Mouse (Mus musculus) adrenal gland, postnatal 0 days (tissue): ENCODE data around the gene Gm3594. TPM values are rescaled to one million over a fixed set of nuclear protein-coding genes. Genes with fewer than 3 reads are reported as not detected.

Experiments
- polyA plus RNA-seq: library from polyadenylated mRNA; unstranded; fragments of >200 nt; fragmentation: Nextera tagmentation; extraction: Ambion mirVana; gene quantifications from 2 replicates; pipeline ENCODE4 v1.2.1, GENCODE M21; 2015

The Gm3594 gene
- polyA plus RNA-seq, result not detected in 2 replicates

DNA sequence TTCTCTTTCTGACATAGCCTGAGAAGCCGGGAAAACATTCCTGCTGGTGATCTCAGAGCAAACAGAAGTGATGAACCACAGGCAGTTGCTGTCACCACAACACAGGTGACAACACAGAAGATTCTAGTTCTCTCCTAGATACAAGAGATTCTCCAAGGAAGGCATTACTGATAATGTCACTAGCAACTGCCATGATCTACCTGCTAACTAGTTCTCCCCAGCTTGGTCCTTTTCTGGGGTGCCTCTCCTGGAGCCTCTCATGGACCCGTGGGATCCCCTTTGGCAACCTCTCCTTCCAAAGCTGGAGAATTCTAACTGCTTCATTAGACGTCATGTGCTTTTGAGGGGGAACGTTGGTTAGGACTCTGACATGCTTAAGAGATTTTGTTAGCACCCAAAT is at the start of gene Gm3594:
Gm3594 (minus strand) TSS at position 101 of the 400 bp plus-strand sequence.

DNA sequence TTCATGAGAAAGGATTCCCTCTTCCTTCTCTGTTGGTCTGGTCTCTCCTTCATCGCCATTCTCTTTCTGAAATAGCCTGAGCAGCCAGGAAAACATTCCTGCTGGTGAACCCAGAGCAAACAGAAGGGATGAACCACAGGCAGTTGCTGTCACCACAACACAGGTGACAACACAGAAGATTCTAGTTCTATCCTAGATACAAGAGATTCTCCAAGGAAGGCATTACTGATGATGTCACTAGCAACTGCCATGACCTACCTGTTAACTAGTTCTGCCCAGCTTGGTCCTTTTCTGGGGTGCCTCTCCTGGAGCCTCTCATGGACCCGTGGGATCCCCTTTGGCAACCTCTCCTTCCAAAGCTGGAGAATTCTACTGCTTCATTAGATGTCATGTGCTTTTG is 32.0 kb downstream of the Gm3594 start, which contains the start of gene Gm3591:
Gm3591 (minus strand) TSS at position 101 of the 400 bp plus-strand sequence.

DNA sequence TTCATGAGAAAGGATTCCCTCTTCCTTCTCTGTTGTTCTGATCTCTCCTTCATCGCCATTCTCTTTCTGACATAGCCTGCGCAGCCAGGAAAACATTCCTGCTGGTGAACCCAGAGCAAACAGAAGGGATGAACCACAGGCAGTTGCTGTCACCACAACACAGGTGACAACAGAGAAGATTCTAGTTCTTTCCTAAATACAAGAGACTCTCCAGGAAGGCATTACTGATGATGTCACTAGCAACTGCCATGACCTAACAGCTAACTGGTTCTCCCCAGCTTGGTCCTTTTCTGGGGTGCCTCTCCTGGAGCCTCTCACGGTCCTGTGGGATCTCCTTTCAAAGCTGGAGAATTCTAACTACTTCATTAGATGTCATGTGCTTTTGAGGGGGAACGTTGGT is 54.2 kb downstream of the Gm3594 start, which contains the start of gene Gm16440:
Gm16440 (minus strand) TSS at position 101 of the 400 bp plus-strand sequence.

Other genes starting within 250 kb of the Gm3594 start
- not detected in 2 replicates for gene Gm21560, start 225.3 kb downstream of the Gm3594 start, polyA plus RNA-seq
- gene Gm3411, start 157.4 kb downstream of the Gm3594 start, polyA plus RNA-seq, result 0.26 and 1.2 TPM in 2 replicates
- gene Gm21103, start 139.8 kb downstream of the Gm3594 start, polyA plus RNA-seq, result not detected in 2 replicates
- gene Gm3618, start 100.9 kb downstream of the Gm3594 start, polyA plus RNA-seq, result not detected in 2 replicates
- gene Gm16440, start 54.3 kb downstream of the Gm3594 start, polyA plus RNA-seq, result not detected in 2 replicates
- gene Gm3591, start 32.1 kb downstream of the Gm3594 start, polyA plus RNA-seq, result 0.37 TPM in 1 of 2 replicates, not detected in the other
- gene Gm8356, start 92.7 kb upstream of the Gm3594 start, polyA plus RNA-seq, result not detected in 2 replicates
- 0.08 and 0.28 TPM in 2 replicates for gene Gm3629, start 146.0 kb upstream of the Gm3594 start, polyA plus RNA-seq
- gene Gm3460, start 177.8 kb upstream of the Gm3594 start, polyA plus RNA-seq, result not detected in 2 replicates
- gene Gm10251, start 239.6 kb upstream of the Gm3594 start, polyA plus RNA-seq, result not detected in 2 replicates